Mouse (Mus musculus) adrenal gland, postnatal 36 days (tissue): ENCODE results near the gene Pebp1. TPM values are rescaled to one million over a fixed set of nuclear protein-coding genes. Genes with fewer than 3 reads are reported as not detected.
"Not testable (repeated sequence)": the region's sequence is repeated elsewhere in the genome, so short reads cannot be mapped to it uniquely, and the experiment has no call there.

ENCODE experiments used
- DNase-seq, 2 experiments: peaks; one replicate each; pipeline ENCODE4 v3.0.0; 2021; ENCODE audit warnings: mixed read lengths in 1 of 2
- long read RNA-seq, 2 experiments: library from polyadenylated mRNA; stranded (forward); transcript quantifications; one replicate each; pipeline ENCODE4 v2.0.0; 2021; ENCODE audit warnings: borderline sequencing depth in 2 of 2
- total RNA-seq, 2 experiments: library from RNA; stranded (reverse); gene quantifications; 2 replicates each; pipeline ENCODE4 v1.2.3; 2021

Pebp1 gene
- total RNA-seq: 1,000 to 10,000 TPM; 1,300 to 1,490 TPM
- long read RNA-seq, experiment 1, transcript Pebp1-201 (4 exons, 1,240 nt): major isoform, 2,853 of 2,977 reads
- long read RNA-seq, experiment 1, partial matches to known transcripts: 40 of 2,977 reads
- long read RNA-seq, experiment 1, other reads (novel, unspliced or antisense): 84 of 2,977 reads
- long read RNA-seq, experiment 2, transcript Pebp1-201 (4 exons, 1,240 nt): major isoform, 824 of 853 reads
- long read RNA-seq, experiment 2, partial matches to known transcripts: 8 of 853 reads
- long read RNA-seq, experiment 2, other reads (novel, unspliced or antisense): 21 of 853 reads

DNA sequence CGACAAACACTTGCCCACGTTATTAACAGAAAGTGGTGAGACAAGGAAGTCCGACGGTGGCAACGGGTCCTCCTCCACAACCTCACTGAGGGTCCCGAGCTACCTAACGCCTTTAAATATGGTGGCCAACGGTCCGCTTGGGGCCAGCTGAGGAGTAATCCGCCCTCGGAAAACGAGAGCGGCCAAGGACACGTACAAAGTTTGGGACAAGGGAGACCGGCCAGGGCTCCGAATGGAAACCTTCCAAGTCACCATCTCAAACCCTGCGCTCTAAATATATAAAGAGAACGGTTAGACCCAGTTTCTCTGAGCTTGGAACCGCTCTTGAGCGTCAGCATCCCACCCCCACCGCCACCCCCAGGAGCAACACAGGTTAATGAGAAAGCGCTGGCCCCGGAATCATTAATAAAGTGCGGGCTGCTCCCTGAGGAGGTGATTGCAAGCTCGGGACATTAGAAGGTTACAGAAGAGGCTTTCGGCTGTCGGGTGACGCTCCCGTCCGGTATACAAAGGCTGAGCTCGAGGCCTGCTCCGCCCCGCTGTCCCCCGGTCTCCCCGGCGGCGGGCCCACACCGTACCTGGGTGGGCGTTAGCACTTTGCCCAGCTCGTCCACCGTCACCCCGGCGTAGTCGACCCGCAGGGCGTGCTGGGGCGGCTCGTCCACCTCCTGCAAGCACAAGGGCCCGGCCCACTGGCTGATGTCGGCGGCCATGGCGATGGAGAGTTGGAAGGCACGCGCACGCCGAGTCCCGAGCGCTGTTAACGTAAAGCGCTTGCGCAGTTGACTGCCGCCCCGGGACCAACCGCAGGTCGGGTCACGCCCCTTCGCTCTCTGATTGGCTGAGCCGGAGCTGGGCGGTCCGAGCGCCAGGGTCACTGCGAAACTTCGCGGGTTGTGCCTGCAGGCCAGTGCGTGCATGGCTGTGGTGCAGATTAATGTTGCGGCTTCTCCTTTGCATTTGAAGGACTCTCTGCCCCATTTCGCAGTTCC is at the start of gene Pebp1:
TSS of gene Pebp1 (minus strand) at position 795 of the 992 bp plus-strand sequence.
- peak; percentile 98 for DNase-seq

DNA sequence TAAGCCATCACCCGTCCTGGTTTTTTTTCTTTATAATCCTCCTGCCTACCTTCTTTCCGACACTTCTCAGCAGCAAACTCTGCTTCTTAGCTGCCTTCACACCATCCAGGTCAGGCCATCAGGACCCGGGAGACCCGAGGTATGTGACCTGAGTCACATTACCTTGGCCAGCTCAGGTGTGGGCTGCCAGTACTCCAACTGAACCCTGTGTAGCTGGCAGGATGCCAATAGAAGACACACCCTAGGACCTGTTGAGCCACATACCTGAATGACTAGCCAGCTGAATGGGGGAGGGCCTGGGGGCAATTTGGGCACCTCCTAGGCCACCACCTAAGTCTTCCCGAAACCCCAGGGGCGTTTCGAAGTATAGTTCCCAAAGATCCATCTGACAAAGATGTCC is 43.0 kb upstream of the Pebp1 start:
- no peak for DNase-seq

DNA sequence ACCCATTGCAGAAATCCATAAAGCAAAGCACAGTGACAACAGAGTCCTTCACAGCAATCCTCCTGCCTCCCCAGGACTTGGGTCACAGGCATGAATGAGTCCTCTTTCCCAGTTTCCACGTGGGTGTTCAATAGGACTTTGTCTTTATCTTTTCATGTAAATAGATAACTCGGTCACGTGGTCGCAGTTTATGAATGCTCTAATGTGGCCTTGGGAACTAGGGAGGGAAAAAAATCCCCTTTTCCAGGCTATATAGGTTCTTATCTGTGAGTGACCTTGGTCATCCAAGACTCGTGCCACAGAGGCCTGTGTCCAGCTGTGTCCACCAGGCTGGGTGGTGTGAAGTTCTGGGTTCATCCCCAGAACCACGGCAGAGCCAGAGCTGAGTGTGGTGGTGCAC is 39.0 kb upstream of the Pebp1 start:
- DNase-seq: no peak

DNA sequence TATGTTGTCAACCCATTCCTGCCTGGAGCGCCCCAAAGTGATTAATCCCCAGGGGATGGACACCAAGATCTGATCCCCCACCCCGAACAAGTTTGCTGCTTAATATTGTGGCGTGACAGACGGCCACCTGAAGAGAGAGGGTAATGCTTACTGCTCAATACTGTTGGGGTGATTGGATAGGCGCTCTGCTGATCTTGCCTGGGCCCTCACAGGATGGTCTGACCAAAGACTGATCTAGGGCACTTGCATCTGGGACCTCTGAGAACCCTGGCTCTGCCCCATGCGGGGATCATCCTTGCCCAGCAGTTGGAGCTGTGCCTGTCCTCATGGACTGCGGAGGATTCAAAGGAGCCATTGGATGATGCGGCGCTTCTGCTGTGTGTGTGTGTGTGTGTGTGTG is 36.3 kb upstream of the Pebp1 start:
- DNase-seq: no peak

DNA sequence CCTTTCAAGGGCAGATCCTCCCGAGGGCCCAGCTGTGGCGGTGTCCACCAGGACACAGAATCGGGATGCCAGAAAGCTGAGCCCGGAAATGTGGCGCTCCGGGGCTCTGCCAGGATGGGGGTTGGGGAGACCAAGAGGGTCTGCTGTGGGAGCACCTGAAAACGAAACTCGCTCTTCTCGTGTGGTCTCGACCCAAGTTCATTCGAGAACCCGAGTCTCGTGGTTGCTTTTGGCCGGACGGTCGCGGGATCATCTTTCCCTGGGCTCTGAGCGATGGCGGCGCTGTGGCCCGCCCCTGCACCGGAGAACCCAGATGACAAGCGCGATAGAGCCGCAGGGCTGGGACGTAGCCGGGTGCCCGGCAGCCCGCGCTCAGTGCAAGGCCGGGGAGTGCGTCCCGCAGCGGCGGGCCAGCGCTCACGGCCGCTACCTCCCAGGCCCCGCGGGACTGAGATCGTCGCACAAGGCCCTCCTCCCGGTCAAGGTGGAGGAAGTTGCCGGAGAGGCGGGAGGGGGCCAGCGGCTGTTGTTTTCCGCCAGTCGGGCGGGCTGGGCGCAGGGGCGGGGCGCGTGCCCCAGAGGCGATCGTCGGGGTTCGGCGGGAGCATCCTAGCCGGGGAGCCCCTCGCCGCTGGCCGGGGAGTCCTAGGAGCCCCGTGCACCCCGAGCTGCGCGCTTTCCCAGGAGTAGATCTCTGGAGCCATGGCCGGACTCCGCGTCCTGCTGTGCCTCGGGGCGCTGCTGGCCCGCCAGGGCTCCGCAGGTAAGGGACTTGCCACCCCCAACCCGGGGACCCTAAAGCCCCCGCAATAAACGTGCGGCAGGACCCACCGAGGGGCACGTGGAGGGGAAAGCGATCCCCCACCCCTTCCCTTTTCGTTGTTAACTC is 31.6 kb upstream of the Pebp1 start, which contains the start of gene Vsig10:
TSS of gene Vsig10 (plus strand) at position 343 of the 889 bp plus-strand sequence.
- peak; percentile 87 to 88 for DNase-seq

DNA sequence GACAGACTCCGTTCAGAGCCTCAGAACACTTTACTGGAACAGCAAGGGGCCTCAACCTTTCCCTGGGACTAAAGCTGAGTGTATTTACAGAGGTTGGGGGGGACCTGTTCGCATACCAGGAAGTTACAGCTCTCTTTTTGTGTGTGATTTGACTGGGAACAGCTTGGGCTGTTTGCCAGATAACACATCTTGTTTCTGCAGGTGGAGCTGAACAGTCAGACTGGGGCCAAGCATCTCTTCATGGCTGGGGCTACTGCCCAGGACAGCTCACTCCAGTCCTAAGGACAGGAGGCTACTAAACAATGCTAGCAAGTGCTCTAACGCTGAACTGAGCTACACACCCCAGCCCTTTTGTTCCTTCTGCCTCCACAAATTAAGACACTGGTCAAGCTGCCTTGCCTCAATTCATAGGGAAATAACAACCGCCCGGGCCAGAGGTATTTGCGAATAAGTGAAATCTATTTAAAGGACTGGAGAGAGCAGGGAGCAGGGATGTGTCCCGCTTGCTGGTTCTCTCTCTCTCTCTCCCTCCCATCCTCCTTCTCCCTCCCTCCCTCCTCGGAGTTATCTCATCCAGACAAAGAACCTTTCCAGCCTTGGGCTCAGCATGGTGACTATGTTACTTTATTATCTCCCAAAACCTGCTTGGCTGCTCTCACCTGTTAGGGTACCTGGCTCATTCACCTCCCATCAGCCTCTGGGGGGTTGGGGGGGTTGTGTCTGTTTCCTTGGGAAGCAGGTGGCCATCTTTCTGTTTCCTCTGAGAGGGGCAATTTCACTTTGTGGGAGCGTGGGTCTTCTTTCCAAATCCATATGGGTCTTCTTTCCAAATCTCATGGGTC is 27.4 kb upstream of the Pebp1 start:
- no peak for DNase-seq

DNA sequence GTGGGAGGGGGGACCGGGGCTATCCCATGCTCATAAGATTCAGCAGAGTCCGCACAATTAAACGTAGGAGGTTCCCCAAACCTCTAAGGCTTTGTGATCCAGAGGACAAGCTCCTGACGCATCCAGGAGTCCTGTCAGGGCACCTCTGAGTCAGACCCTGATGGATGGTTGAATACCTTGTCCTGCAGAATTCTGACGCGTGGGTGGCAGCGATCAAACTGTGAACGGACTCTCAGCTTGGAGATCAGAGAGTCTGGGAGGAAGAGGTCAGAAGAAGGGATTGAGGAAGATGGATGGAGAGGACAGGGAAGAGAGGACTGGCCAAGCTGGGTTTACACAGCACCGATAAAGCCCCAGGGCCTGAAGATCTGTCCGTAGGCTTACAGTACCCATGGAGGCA is 26.5 kb upstream of the Pebp1 start:
- peak; percentile 38 to 52 for DNase-seq

DNA sequence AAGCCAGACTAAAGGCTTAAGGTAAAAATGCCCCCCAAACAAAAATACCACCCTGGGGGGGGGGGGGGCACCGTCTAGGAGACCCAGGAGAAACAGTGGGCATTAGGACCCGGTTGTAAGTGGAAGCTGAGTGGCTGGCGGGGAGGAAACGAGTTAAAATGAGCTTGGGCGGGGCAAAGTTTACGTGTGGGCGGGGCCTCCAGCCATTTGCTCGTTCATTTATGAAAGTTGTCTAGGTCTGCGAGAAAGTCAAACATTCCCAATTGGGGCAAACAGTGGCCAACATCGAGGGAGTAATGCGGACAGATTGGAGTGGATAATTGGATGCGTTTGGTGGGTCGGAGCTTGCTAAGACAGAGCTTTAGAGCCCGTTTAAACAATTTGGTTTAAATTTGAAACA is 26.0 kb upstream of the Pebp1 start:
- DNase-seq: peak; percentile 73 to 84

DNA sequence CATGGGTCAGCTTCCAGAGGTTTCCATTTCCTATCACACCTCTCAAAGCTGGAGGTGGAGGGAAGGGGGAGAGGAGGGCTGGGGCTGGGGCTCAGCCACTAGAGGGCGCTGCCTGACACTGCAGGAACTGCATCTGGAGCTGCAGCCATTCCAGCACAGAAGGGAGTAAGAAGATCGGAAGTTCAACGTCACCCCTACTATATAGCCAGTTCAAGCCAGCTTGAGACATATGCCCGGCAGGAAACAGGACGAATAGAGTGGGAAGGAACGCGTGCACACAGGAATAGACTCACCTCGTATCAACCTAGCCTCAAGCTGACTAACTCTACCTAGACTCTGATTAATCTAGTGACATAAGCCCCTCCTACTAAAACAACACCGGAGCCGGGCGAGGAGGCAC is 20.3 kb upstream of the Pebp1 start:
- DNase-seq: peak; percentile 87 to 93

DNA sequence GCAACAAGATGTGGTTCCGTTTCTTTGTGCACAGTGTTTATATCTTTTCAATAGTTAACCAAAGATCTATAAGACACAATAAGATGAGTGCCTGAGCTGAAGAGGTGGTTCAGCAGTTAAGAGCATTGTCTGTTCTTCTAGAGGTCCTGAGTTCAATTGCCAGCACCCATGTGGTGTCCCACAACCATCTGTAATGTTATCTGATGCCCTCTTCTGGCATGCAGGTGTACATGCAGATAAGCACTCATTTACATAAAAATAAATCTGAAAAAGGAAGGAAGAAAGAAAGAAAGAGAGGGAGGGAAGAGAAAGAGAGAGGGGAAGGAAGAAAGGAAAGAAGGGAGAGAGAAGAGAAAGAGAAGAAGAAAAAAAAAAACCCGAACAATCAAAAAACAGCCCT is 19.4 kb upstream of the Pebp1 start:
- DNase-seq: no peak

DNA sequence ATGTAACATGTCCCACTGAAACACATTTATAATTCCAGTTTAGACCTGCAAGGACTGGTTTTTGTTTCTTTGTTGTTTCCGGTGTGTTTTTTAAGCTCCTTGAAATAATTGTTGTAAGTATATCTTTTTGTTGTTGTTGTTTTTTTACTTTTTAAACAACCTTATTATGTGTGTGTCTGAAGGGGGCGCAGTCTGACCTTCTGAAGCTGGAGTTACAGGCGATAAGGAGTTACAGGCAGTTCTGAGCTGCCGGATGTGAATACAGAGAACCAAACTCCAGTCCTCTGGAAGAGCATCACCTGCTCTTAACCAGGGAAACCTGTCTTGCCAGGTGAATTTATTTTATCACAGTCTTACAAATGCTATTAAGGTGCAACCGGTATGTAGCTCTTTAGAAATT is 18.3 kb upstream of the Pebp1 start:
- peak in 1 of 2 experiments; percentile 0 for DNase-seq

DNA sequence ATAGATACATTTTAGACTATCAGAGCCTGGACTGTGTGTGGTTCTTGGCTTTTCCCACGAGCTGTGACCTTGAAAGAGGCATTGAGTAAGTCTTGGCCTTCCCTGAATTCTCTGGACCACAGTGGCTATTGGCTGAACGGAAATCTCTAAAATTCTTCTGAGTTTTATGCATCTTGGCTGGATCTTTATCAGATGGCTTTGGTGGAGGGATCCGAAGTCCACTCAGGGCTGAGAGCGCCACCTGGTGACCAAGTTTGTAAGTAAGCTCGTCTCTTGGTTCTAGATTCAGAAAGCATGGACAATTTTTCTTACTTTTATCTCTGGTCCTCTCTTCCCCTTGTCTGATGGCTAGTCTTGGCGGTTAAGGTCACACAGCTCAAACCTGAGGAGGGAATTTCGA is 17.5 kb upstream of the Pebp1 start:
- peak; percentile 88 to 91 for DNase-seq

DNA sequence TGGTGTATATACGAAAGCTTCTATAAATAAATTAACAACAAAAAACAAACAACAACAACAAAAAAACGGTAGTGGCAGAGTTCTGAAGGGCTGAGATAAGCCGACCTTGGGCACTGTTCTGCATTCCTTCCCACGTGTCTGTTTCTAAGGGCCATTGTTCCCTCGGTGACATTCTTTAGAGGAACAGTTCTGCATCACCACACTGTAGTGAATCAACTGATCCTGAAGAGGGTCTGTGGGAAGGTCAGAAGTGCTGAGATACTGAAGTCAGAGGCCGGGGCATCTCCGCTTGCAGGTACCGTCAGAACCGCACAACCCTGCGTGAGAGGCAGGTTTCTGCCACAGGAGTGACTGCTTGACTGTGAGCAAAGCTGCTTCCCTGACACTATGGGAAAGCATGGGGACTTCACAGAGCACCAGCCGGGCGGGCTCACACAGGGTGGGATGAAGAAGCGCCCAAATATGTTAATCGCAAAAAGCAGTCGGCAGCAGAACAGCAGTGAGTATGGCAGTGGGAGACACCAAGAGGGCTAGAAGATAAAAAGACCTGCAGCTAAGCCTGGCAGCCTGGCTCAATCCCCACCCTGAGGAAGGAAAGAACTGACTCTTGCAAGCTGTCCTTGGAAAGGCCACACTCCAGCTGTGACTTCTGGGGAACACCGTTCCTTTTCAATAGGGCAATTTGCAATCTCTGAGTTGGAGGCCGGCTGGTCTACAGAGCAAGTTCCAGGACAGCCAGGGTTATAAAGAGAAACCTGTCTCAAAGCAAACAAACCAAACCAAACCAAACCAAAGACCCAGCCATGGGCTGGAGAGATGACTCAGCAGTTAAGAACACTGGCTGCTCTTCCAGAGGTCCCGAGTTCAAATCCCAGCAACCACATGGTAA is 16.5 kb upstream of the Pebp1 start:
- DNase-seq: peak; percentile 35 to 41

DNA sequence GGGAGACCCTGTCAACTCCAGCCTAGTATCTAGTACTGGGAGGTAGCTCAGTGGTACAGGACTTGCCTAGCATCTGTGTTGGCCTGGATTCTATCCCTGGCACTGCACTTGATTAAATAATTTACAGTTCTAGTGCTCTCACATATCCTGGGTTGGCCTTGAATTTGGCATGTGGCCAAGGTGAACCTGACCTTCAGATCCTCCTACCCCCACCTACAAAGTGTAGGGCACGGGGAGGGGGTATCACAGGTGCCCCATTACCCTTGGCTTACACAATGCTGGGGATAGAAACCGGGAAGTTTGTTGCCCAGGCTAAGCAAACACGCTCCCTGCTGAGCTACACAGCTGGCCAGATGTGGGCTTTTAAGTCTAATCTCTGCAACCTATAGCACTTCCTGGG is 15.5 kb upstream of the Pebp1 start:
- DNase-seq: peak; percentile 35 to 37

DNA sequence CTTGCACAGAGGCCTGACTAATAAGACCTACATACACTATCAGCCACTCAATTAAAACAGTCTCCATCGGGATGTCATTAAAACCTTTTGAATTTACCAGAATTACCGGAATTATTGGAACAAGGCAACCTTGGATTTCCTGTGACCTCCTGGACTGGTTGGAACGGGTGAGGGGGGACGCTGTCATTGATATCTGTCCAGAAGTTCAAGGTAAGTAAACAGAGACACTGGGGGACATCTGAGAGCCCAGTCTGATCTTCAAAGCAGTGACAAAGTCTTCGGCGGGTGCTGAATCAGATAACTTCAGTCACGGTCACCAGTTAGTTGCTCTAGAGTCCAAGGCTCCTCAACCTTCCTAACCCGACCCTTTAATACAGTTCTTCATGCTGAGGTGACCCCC is 7.6 kb upstream of the Pebp1 start:
- DNase-seq: peak in 1 of 2 experiments; percentile 36

DNA sequence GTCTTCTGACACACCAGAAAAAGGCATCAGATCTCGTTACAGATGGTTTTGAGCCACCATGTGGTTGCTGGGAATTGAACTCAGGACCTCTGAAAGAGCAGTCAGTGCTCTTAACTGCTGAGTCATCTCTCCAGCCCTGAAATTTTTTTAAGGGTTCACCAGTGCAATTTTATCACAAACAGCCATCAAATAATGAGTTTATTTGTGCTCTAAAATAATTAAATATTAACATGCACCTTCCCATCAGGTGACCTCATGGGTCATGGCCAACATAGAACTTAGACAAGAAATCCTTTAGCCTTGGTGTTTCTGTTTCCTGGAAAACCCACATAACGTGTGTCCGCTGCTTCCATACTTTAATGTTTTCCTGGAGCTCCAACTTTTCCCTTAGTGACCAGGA is 6.4 kb upstream of the Pebp1 start:
- DNase-seq: not testable (repeated sequence)

DNA sequence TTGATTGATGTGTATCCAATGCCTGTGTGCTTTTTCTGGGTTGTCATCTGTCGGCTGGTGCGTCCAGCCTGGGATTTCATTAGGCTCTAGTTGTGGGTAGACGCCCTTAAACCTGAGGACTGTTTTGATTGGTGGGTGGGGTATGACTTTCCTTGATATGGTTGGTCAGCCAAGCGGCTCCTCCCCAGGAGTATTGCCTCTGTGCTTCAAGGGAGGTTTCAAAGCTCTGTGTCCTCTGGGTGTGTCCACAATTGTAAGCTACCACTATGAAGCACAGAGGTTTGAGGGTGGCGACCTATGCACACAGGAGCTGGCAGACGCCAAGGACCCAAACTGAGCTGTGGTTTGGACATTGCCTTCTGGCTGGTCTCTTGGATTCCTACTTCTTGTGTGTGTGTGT is 5.1 kb upstream of the Pebp1 start:
- DNase-seq: no peak

DNA sequence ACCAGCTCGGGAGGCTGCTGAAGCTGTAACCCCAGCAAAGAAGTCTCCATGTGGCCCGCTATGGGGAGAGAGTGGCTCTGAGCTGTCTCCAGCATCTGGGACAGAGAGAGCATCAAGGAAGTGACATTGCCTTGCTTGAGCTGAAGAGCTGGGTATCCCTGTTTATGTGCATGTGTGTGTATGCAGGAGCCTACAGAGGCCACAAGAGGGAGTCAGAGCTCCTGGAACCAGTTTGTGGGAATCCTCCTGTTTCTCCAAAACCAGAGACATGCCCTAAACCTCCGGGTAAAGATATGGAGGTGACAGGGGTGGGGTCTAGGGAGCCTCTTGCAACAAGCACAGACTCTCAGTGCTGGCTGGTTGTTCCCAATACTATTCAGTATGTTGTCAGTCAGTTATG is 3.9 kb upstream of the Pebp1 start:
- no peak for DNase-seq

DNA sequence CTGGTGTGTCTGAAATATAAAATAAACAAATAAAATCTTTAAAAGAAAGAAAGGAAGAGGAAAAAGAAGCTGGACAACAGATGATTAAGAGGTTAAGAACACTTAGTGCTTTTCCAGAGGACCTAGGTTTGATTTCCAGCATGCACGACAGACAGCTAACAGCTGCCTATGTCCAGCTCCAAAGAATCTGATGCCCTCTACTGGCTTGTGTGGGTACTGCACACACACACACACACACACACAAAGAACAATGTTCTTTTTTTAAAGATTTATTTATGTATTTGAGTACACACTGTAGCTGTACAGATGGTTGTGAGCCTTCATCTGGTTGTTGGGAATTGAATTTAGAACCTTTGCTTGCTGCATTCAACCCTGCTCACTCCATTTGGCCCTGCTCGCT is 2.7 kb upstream of the Pebp1 start:
- no peak for DNase-seq

DNA sequence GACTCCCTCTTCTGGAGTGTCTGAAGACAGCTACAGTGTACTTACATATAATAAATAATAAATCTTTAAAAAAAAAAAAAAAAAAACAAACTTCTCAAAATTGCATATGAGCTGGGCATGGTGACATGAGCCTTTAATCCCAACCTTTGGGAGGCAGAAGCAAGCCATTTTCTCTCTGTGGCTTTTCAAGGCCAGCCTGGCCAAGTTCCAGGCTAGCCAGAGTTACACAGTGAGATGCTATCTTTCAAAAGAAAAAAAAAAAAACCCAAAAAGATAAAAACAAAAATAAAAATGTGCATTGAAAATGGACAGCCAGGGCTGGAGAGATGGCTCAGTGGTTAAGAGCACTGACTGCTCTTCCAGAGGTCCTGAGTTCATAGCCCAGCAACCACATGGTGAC is 2.2 kb upstream of the Pebp1 start:
- peak; percentile 64 to 70 for DNase-seq
